Mouse (Mus musculus): ENCODE results near the gene Col6a4.

- TF ChIP-seq CTCF (IDR thresholded peaks at IDR 0.05; ENCODE audit: low read depth) (no peak), EP300 (IDR thresholded peaks at IDR 0.05; ENCODE audit: low read depth) (no peak)
Observed at GRCm38 (mm10) chr9:106099379-106100021, 2.9 kb upstream of the Col6a4 start.

Measured in heart, postnatal 0 days (tissue).